Mouse (Mus musculus): Measurements from ENCODE around the gene Dffa. TPM values are rescaled to one million over a fixed set of nuclear protein-coding genes. Genes with fewer than 3 reads are reported as not detected.

The Dffa gene
- polyA plus RNA-seq, 1 experiment from 2014 or later = 24.7 TPM

GRCm38 (mm10) chr4:149136982-149137770 lies 33.2 kb downstream of the Dffa start, which contains the start of gene Cenps:
Cenps (minus strand) TSS chr4:149137629.
- peak within 1 kb of the TSS; percentile 81 for H3K27ac ChIP-seq
- 1% methylated on average over 67 of the region's 68 CpGs for WGBS
- ATAC-seq (replicated peaks) = peak; percentile 92
- no peaks in the 10 kb centered on the region for H3K9me3 ChIP-seq
- no peaks in the 10 kb centered on the region for H3K27me3 ChIP-seq (replicated peaks)
- H3K36me3 ChIP-seq (replicated peaks) = no peaks in the 10 kb centered on the region
- H3K4me1 ChIP-seq = peaks cover 9% of the 10 kb centered on the region
- H3K9ac ChIP-seq = peak within 1 kb of the TSS; percentile 61
- peak within 1 kb of the TSS; percentile 60 for H3K4me2 ChIP-seq
- peak within 1 kb of the TSS; percentile 60 for H3K4me3 ChIP-seq

GRCm38 (mm10) chr4:149138515-149138914 lies 34.6 kb downstream of the Dffa start:
- WGBS = 87% methylated on average over 8 of the region's 8 CpGs
- Histone ChIP-seq H3K4me2 (no peak overlapping the region), H3K27me3 (replicated peaks) (no peaks in the 10 kb centered on the region), H3K27ac (no peak overlapping the region), H3K9ac (no peak overlapping the region), H3K4me1 (peaks cover 9% of the 10 kb centered on the region), H3K4me3 (no peak overlapping the region), H3K9me3 (no peaks in the 10 kb centered on the region), H3K36me3 (replicated peaks) (no peaks in the 10 kb centered on the region)
- ATAC-seq (replicated peaks) = no peak

- Histone ChIP-seq H3K9ac (no peak overlapping the region), H3K36me3 (replicated peaks) (no peaks in the 10 kb centered on the region), H3K4me2 (no peak overlapping the region), H3K27me3 (replicated peaks) (no peaks in the 10 kb centered on the region), H3K4me3 (no peak overlapping the region), H3K27ac (no peak overlapping the region), H3K9me3 (no peaks in the 10 kb centered on the region), H3K4me1 (peaks cover 3% of the 10 kb centered on the region; the same call in 1 of the 2 replicates)
- 38% methylated on average over 4 of the region's 4 CpGs for WGBS
- no peak for ATAC-seq (replicated peaks)
These were observed 39.6 kb downstream of the Dffa start for GRCm38 (mm10) chr4:149143594-149143993.

GRCm38 (mm10) chr4:149144459-149144858 lies 40.5 kb downstream of the Dffa start:
- Histone ChIP-seq H3K9ac (no peak overlapping the region), H3K4me2 (no peak overlapping the region), H3K9me3 (no peaks in the 10 kb centered on the region), H3K4me1 (peaks cover 3% of the 10 kb centered on the region; the same call in 1 of the 2 replicates), H3K27me3 (replicated peaks) (no peaks in the 10 kb centered on the region), H3K36me3 (replicated peaks) (0 out of 2 replicates have a peak, but pooled peaks cover 3% of the 10 kb centered on the region), H3K4me3 (no peak overlapping the region), H3K27ac (0 out of 2 replicates have a peak overlapping the region, but pooled peaks have one; percentile 57)
- peak; percentile 91 for ATAC-seq (replicated peaks)
- WGBS = 6% methylated on average over 3 of the region's 3 CpGs

GRCm38 (mm10) chr4:149145151-149145550 lies 41.2 kb downstream of the Dffa start:
- WGBS = 78% methylated on average over 4 of the region's 4 CpGs
- H3K27me3 ChIP-seq (replicated peaks) = no peaks in the 10 kb centered on the region
- H3K4me3 ChIP-seq = no peak overlapping the region
- H3K4me2 ChIP-seq = no peak overlapping the region
- H3K4me1 ChIP-seq = peaks cover 3% of the 10 kb centered on the region; the same call in 1 of the 2 replicates
- H3K27ac ChIP-seq = no peak overlapping the region
- no peak overlapping the region for H3K9ac ChIP-seq
- no peaks in the 10 kb centered on the region for H3K9me3 ChIP-seq
- no peak for ATAC-seq (replicated peaks)
- peaks cover 10% of the 10 kb centered on the region; the same call in 1 of the 2 replicates for H3K36me3 ChIP-seq (replicated peaks)

GRCm38 (mm10) chr4:149147528-149147927 lies 43.6 kb downstream of the Dffa start:
- Histone ChIP-seq H3K27ac (no peak overlapping the region), H3K4me3 (no peak overlapping the region), H3K4me2 (no peak overlapping the region), H3K9ac (no peak overlapping the region), H3K9me3 (no peaks in the 10 kb centered on the region), H3K36me3 (replicated peaks) (peaks cover 28% of the 10 kb centered on the region; the same call in 1 of the 2 replicates), H3K4me1 (peaks cover 3% of the 10 kb centered on the region; the same call in 1 of the 2 replicates), H3K27me3 (replicated peaks) (no peaks in the 10 kb centered on the region)
- WGBS = 89% methylated on average over 7 of the region's 7 CpGs
- no peak for ATAC-seq (replicated peaks)

GRCm38 (mm10) chr4:149148084-149148483 lies 44.1 kb downstream of the Dffa start:
- no peak for ATAC-seq (replicated peaks)
- H3K9me3 ChIP-seq = no peaks in the 10 kb centered on the region

GRCm38 (mm10) chr4:149149196-149149595 lies 45.2 kb downstream of the Dffa start:
- Histone ChIP-seq H3K4me1 (peaks cover 3% of the 10 kb centered on the region; the same call in 1 of the 2 replicates), H3K27ac (no peak overlapping the region), H3K4me2 (no peak overlapping the region), H3K9ac (no peak overlapping the region), H3K36me3 (replicated peaks) (peaks cover 38% of the 10 kb centered on the region; the same call in 1 of the 2 replicates), H3K9me3 (no peaks in the 10 kb centered on the region), H3K4me3 (no peak overlapping the region), H3K27me3 (replicated peaks) (no peaks in the 10 kb centered on the region)
- WGBS = 89% methylated on average over 9 of the region's 9 CpGs
- ATAC-seq (replicated peaks) = no peak

More at GRCm38 (mm10) chr4:149148084-149148483, 44.1 kb downstream of the Dffa start:
- WGBS = 74% methylated on average over 4 of the region's 4 CpGs
- Histone ChIP-seq H3K36me3 (replicated peaks) (peaks cover 33% of the 10 kb centered on the region; the same call in 1 of the 2 replicates), H3K4me2 (no peak overlapping the region), H3K4me1 (peaks cover 3% of the 10 kb centered on the region; the same call in 1 of the 2 replicates), H3K27ac (no peak overlapping the region), H3K4me3 (no peak overlapping the region), H3K27me3 (replicated peaks) (no peaks in the 10 kb centered on the region), H3K9ac (no peak overlapping the region)

GRCm38 (mm10) chr4:149149611-149150010 lies 45.7 kb downstream of the Dffa start:
- Histone ChIP-seq H3K9ac (no peak overlapping the region), H3K4me3 (no peak overlapping the region), H3K4me2 (no peak overlapping the region), H3K9me3 (no peaks in the 10 kb centered on the region), H3K27ac (no peak overlapping the region), H3K36me3 (replicated peaks) (peaks cover 39% of the 10 kb centered on the region), H3K4me1 (peaks cover 2% of the 10 kb centered on the region; the same call in 1 of the 2 replicates), H3K27me3 (replicated peaks) (no peaks in the 10 kb centered on the region)
- ATAC-seq (replicated peaks) = no peak
- WGBS = 85% methylated on average over 7 of the region's 7 CpGs

- peaks cover 46% of the 10 kb centered on the region for H3K36me3 ChIP-seq (replicated peaks)
- no peaks in the 10 kb centered on the region for H3K4me1 ChIP-seq
- 87% methylated on average over 11 of the region's 11 CpGs for WGBS
- no peaks in the 10 kb centered on the region for H3K27me3 ChIP-seq (replicated peaks)
- H3K4me3 ChIP-seq = no peak overlapping the region
- no peak overlapping the region for H3K4me2 ChIP-seq
- H3K27ac ChIP-seq = no peak overlapping the region
- no peak for ATAC-seq (replicated peaks)
- H3K9me3 ChIP-seq = no peaks in the 10 kb centered on the region
- H3K9ac ChIP-seq = no peak overlapping the region
These were observed 46.3 kb downstream of the Dffa start for GRCm38 (mm10) chr4:149150256-149150655.

- H3K4me3 ChIP-seq = no peak overlapping the region
- no peaks in the 10 kb centered on the region for H3K9me3 ChIP-seq
- no peak for ATAC-seq (replicated peaks)
- H3K9ac ChIP-seq = no peak overlapping the region
- H3K4me1 ChIP-seq = no peaks in the 10 kb centered on the region
- H3K27me3 ChIP-seq (replicated peaks) = no peaks in the 10 kb centered on the region
- peaks cover 50% of the 10 kb centered on the region for H3K36me3 ChIP-seq (replicated peaks)
- WGBS = 95% methylated on average over 11 of the region's 11 CpGs
- H3K4me2 ChIP-seq = no peak overlapping the region
- H3K27ac ChIP-seq = no peak overlapping the region
These were observed 46.8 kb downstream of the Dffa start for GRCm38 (mm10) chr4:149150721-149151120.

GRCm38 (mm10) chr4:149154859-149155258 lies 50.9 kb downstream of the Dffa start:
- Histone ChIP-seq H3K27ac (no peak overlapping the region), H3K9me3 (no peaks in the 10 kb centered on the region), H3K4me3 (no peak overlapping the region), H3K9ac (no peak overlapping the region), H3K27me3 (replicated peaks) (no peaks in the 10 kb centered on the region), H3K4me1 (no peaks in the 10 kb centered on the region), H3K36me3 (replicated peaks) (peaks cover 73% of the 10 kb centered on the region), H3K4me2 (no peak overlapping the region)
- 97% methylated on average over 7 of the region's 7 CpGs for WGBS
- ATAC-seq (replicated peaks) = no peak

All from midbrain, embryonic 15.5 days (tissue).